Mouse (Mus musculus) cerebellum, postnatal 14 days (tissue): ENCODE measurements around the gene Cep57l1.
A peak's percentile ranks its signal among the peaks of the same experiment; 100 is the strongest.

Source experiments
- DNase-seq, 2 experiments: peaks; one replicate each; pipeline ENCODE4 v3.0.0; 2021; ENCODE audit warnings: mixed read lengths in 2 of 2

Gene Cep57l1

DNA sequence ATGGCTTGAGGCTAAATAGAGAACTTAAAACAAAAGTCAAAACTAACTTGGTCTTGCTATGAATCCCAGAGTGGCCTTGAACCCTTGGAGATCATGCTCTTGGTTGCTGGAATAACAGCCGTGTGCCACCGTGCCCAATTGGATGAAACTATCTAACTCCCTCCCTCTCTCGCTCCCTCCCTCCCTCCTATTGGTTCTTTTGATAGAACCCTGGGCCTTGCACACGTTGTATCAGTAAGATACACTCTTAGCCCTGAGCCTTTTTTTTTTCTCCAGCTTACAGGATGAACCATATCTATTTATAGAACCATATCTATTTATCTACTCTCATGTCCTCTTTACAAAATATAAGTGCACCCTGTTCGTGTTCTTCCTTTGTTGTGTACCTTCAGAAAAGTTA, 6.8 kb upstream of the Cep57l1 start:
- no peak for DNase-seq

DNA sequence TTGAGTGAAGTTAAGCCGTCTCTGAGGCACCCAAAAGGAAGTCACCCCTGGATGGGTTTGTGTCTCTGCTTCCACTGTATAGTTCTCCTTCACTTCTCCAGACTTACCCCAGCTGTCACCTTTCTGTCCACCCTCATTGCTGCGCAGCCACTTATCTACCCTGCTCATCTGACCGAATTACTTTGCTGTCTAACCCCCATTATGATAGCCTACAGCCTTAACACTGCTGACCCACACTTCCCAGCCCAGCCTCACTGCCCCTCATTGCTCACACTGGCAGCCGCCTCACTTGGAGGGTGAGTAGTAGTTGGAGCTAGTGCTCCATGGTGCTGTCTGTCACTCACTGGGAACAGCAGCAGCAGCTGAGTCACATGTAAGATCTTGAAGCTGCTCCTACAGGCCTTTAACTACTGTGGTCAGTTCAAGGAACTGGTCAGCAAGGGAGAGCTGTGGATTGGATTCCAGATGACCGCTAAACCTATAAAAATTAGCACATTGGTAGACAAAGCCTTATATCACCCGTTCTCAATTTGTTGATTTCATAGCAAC, 4.7 kb upstream of the Cep57l1 start:
- no peak for DNase-seq

DNA sequence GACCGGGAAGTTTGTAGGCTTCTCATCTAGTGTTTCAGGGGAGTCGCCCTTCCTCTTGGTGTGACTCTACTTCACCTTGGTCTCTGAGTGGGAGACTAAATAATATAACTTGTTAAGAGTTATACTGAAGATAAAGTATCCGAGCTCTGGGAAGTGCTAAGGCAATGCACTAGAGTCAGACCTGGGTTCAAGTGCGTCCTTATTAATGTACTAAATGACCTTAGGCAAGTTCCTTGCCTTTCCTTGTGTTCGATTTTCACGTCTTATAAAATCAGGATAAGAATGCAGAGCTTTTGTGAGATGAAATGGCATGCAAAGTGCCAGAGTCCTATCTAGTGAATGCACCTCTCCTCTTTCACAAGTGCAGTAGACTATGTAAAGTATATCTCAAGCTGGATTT, 2.9 kb upstream of the Cep57l1 start:
- no peak for DNase-seq

DNA sequence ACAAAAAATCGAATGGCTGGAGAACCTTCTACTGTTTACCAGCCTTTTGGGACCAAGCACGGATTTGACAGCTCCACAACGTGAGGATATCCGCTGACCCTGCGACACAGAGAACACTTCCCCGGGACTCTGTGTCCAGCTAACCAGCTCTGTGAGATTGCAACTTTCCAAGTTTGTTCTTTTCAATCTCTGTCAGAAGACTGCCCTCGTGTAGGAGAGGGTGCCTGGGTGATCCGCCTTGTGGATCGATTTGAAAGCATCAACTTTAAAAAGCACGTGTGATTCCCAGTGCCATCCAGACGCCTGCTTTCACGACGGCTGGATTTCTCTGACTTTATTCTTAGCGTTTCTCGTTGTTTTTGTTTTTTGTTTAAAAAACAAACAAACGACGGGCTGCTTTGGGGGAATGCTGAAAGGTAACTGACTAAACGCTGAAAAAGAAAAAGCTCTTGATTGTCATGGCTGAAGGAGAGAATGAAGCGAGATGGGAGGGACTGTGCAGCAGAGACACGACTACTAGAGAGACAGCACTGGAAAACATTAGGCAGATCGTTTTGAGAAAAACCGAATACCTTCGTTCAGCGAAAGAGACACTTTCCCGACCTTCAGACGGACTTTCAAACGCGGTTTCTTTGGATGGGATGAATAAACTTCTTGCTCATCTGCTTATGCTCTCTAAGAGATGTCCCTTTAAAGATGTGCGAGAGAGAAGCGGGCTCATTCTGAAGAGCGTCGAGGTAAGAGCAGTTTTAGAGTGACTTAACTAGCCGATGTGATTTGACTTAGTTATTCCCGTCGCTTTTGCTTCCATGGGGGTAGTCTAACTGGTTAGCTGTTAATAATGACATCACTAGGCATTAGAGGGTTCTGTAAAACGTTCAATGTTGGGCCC, 1.1 kb upstream of the Cep57l1 start:
- no peak for DNase-seq

DNA sequence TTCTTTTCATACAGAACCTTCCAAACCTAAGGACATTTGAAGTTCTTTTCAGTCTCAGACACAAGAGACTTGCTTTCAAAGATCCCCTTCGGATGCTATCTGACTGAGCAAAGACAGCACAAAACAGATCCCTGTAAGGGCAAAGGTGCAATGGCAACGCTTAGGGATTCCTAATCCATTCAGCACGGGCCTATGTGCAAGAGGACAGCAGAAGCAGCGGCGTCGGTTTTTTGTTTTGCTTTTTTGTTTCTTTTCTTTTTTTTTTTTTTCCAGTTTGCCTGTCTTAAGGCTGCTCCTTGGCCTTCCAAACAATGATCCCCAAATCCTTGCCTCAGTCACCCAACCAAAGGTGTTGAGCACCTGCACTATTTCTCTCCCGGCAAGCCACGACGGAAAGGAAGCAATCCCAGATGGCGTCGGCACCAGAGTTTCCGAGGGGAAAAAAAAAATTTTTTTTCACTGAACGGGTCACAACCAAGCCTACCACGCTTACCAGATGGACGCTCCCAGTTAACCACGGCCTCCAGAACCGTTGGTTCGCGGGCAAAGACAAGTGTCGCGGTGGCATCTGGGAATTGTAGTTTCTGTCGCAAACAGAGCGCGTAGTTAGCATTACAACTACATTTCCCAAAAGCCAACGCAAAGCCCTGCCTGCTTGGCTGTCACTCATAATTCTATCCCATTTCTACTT, 446 bp downstream of the Cep57l1 start:
- DNase-seq = peak; percentile 88 to 93

DNA sequence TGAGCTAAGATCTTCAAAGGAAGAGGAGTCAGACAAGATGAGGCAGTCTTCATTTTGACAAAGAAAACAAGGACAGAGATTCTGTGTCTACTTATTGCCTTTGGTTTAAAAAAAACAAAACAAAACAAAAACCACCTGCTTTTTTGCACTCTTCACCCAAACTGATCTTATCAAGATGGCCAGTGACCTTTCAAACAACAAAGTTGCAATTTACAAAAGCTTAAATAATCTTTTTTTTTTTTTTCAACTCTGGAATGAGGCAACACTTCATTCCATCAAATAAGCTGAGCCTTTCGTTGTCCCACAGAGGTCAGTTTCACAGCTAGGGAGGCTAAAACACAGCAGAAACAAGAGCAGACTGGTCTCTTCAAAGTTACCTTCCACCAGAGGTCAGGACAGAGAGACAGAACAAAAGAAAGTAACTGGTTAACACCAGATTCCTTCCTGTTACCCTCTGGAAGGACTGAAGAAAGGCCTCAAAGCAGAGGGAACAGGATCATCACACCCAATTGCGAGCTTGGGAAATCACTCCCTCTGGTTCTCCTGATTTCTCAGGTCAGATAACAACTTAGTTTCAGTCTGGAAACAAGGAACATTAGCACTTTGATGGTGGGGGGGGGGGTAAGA, 3.8 kb downstream of the Cep57l1 start:
- DNase-seq = no peak

DNA sequence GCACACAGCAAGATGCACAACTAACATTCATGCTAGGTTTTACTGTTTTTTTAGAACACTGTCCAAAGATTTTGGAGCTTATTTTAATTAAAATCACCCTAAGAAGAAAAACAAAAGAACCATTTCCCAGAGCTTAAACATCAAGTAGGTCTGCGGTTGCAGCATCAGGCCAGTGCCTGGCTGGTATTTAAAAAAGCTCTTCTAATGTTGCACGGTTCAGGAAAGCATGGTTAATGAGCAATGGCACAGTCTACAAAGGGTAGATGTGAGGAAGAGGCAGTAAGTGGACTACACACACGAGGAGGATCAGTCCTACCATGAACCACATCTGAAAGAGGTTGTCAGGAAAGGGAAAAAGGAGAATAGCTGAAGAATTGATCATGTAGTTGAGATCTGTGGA, 5.0 kb downstream of the Cep57l1 start:
- DNase-seq = no peak

DNA sequence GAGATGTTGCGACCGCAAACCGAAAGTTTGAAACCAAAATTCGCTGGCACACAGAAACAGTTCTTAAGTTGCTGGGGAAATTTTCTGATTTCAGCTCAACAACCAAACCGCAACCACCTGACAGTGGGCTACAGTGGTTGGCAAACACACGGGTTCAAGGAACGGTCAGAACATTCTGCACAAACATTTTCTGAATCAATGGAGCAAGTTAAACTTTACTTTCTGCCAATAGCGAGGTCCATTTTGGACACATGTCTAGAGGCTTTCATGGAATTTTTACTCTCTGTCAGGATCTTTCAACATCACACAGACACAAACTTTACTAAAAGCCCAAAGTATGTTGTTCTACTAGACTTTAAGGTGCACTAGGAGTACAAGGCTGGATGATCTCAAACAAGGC, 6.2 kb downstream of the Cep57l1 start:
- no peak for DNase-seq

DNA sequence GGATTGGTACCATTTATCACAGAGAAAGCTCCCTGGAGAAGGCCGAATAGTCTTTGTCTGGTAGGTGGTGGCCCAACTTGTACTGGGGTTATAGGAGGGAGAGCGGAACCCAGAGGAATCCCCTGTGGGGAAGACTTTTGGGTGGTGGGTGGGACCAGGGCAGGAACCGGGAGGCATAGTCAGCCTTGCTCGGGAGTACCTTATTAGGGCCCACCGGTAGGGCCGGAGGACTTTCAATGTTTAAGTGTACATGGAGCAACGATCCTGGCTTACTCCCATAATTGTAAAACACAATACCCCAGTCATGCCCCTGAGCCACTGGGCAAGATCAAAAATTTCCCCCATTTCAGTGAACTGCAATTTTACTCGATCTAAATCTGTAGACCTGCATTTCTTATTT, 12.4 kb downstream of the Cep57l1 start:
- DNase-seq = no peak

DNA sequence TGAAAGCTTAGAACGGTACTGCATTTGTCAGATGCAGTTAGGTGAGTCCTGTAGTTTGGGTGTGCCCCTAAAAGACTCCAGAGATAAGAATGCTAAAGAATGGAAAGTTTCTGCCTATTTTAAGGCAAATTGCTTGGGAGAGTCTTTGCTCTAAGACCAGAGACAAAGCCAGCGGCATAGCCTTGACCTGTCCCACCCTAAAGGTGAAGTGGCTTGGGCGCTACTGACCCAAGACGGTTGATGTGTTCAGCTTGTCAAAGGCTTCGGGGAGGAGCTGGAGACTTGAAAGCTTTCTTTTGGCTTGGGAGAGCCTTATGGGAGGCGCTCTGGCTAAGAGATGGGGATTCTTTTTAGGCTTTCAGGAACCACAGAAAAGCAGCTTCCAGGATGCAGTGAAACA, 17.3 kb downstream of the Cep57l1 start:
- no peak for DNase-seq

DNA sequence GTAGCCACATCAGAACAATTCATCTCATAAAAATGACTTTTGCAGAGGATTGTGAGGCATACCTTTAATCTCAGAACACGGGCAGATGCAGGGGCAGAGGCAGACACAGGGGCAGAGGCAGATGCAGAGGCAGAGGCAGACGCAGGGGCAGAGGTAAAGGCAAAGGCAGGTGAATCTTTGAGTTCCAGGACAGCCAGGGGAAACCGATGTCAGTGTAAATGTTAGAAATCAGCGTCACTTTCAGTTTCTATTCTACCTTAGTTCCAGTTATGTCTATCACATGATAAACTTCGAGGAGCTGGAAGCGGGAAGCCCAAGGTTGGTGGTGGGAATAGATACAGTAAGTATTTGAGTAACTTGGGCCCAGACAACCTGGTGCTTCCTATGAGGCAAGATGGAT, 42.4 kb downstream of the Cep57l1 start:
- no peak for DNase-seq

DNA sequence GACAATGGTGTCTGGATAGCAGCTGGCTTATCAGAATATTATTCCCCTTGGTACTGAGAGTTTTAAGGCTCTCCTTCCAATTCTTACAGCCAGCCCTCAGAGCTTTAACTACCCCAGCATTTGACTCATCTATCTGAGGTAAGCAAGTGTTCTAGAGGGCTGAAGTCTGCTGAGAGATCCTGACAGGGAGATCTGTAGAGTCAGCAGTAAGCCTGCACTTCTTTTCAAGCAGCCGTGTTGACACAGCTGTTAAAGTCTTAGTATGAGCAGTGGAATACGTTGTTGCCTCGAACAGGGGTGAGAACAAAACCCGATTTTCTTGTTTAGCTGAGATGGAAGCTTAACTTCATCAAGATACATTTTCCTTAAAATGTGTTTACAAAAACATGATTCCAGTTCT, 43.4 kb downstream of the Cep57l1 start:
- DNase-seq = no peak

DNA sequence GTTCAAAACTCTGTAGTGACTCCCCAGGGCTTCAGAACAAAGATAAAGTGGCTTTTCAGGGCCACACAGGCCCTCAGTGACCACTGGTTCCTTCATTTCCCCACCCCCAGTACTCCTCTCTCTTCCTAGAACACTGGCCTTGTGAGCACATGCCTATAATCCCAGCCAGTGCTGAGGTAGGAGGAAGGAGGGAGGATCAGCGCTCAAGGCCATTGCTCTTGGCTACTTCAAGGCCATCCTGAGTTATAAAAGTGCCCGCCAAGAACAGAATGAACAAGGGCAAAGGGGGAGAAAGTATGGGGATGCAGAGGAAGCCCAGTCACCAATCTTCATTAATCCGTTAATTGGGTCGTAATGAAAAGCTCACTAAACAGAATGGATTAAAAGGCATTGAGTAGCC, 44.1 kb downstream of the Cep57l1 start:
- no peak for DNase-seq

DNA sequence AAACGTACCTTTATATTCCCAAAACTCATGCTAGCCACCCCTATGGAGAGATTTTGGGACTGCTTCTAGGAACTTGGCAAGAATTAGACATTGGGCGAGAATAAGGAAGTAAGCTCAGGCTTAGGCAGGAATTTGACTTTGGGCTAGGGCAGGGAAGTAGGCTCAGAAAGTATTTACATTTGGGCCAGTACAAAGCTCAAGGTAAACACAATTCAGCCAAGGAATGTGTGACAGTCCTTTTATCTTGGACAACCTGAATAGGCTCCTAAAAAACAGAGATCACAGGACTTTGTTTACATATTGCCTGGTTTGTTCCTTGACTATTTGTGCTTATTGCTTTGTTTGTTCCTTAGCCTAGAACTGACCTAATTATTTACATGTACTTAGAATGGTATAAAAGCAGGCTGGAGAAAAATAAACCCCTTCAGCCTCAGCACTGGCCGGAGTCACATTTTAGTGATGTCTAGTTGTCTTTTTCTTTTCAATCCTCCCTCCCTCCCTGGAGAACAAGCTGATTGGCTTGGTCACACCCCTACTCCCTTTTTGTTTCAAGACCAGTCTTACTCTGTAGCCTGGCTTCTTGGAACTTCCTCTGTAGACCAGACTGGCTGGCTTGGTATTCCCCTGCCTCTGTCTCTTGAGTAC, 45.8 kb downstream of the Cep57l1 start:
- no peak for DNase-seq

DNA sequence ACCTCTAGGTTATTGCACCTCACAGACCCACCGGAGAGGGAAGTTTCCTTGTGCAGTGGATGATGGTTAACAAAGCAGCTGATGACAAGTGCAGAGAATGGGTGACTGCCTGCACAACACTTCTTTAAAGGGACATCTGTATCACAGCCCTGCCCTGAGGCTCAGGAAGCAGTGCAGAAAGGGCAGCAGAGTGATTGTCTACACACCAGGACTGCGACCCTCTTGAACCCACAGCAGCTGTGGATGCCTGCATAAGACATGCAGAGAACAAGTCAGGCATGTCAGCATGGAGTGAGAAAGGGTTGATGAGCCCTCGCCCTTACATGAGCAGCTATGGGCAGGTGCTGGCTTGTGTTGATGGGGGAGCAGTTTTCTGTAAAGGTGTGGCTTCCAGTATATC, 48.8 kb downstream of the Cep57l1 start:
- no peak for DNase-seq

DNA sequence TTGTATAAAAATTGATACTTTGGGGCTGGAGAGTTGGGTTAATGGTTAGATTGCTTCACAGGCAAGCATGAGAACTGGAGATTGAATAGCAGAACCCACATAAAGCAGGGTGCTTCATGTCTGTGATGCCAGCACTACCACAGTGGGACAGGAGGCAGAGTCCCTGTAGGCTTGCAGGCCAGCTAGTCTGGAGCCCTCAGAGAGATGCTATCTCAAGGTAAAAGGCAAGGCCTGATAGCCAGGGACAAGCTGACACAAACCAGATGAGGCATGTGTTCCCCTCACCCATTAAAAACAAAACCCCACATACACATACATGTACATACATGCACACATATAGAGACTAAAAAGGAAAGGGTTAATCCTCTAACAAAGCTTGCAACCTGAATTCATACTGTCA, 51.6 kb downstream of the Cep57l1 start:
- no peak for DNase-seq

DNA sequence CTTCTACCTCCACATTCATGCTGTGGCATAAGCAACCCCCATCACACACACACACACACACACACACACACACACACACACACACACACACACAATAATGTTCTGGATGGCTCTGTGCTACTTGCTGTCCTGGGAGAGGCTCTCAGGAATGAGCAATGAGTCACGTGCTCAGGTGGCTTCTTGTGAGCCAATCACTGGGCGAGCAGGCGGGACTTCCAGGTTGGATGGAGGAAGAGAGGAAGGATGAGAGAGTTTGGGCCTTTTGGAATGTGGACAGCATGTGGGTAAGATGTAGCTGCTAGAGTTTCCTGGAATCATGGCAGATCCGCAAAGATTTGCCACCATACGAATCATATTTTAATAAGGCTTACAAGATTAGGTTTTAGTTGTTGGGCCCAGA, 52.4 kb downstream of the Cep57l1 start:
- DNase-seq = no peak

DNA sequence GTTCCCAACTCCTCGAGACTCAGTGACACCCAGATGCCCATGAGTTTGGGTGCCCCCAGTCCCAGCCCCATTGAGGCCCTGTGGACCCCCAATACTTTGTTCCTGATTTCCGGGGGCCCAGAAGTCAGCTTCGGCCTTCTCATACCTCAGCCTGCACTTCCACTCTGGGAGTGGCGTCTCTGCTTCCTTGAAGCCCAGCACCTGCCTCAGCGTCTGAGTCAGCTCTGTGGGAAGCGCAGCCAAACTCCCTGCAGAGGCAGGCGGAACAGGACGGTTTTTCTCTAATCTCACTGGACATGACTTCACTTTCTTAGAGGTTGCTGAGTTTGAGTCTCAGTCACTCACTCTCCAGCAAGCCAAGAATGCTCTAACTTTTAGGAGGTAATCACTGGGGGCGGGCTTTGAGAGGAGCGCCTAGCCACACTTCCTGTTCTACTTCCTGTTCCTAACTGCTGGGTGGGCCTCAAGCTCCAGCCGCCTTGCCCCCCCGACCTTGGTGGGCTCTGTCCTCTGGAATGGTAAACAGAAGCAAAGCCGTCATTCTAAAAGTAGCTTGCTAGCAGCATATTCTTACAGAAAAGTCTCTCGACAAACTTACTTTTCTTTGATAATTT, 57.7 kb downstream of the Cep57l1 start:
- DNase-seq = no peak

DNA sequence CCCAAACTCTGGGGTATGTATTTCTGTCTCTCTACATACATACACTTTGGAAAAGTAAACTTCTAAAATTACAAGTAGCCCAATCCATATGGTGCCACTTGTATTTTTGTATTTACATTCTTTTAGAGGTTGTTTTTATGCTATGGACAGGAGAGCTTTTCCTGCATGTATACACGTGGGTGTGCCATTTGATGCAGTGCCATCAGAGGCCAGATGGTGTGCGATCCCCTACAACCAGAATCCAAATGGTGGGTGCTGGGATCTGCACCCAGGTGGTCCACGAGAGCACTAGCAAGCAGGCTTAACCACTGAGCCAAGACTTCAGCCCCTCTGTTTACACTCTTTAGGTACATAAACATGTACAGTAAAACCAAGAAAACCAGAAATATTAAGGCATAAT, 60.4 kb downstream of the Cep57l1 start:
- DNase-seq = peak; percentile 22 to 46

DNA sequence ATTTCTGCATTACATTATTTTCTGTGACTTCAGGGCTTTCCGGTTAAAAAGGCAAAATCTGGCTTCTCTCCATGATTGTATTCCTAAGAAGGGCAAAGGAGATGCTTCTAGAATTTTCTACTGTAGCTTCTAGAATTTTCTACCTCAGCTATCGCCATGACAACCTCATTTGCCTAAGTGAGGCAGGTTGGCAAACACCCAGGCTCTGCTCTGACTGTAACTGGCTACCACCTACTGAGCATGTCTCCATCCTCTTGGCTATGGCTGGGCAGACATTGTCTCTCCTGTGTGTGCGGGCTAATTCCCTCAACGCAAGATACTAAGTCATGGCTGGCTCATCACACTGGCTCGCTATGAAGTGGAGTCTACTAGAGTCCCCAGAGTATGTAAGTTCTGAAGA, 63.1 kb downstream of the Cep57l1 start:
- DNase-seq = peak; percentile 49 to 69

DNA sequence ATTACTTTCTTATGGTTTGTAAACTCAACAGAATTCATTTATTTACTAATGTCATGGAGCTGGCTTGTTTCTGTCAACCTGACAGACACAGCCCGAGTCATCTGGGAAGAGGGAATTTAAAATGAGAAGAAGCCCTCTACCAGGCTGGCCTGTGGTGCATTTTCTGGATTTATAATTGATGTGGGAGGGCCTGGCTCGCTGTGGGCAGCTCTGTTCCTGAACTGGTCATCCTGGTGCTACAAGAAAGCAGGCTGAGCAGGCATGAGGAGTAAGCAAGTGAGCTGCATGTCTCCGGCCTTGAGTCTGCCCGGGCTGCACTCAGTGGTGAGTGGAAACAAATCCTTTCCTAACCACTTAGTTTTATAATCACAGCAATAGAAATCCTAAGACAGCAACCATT, 65.7 kb downstream of the Cep57l1 start:
- no peak for DNase-seq

DNA sequence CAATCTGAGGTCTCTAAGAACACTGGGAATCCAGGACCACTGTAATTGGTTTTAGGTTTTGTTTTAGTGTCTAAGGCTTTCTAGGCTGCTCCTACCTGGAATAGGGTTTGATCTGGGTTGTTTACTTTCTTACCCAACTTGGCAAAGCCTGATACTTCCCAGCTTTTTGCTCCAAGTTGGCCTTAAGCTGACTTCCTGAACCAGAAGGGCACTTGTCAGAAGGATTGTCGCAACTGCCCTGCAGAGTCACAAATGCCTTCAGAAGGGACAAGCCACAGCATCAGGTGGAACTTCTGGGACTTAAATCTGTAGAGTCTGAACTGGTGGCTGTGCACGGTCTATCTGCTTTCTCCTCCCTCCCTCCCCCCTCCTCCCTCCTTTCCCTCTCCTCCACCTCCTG, 69.5 kb downstream of the Cep57l1 start:
- DNase-seq = no peak

DNA sequence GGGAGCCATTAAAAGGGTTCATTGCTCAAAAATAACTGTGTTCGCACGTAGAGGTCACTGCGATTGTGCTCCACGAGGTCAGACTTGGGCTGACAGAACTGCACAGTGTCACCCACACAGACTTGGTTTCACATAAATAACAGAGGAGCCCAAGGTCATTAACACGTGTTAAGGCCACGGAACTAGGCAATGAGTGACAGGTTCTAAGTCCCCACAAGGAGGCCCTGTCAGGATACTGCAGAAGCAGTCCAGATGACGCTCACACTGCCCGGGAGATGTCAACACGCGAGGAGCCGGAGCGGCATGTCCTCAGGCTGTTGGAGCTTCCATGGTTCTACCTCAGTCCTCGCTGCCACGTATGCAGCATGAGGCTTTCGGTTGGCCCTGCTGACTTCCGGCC, 72.4 kb downstream of the Cep57l1 start:
- DNase-seq = no peak
